Mouse (Mus musculus): ENCODE results near the gene Usp29. TPM values are rescaled to one million over a fixed set of nuclear protein-coding genes. Genes with fewer than 3 reads are reported as not detected.
A peak's percentile ranks its signal among the peaks of the same experiment; 100 is the strongest.

The Usp29 gene
- total RNA-seq (2021): under 1 TPM; 0.10 to 0.11 TPM

DNA sequence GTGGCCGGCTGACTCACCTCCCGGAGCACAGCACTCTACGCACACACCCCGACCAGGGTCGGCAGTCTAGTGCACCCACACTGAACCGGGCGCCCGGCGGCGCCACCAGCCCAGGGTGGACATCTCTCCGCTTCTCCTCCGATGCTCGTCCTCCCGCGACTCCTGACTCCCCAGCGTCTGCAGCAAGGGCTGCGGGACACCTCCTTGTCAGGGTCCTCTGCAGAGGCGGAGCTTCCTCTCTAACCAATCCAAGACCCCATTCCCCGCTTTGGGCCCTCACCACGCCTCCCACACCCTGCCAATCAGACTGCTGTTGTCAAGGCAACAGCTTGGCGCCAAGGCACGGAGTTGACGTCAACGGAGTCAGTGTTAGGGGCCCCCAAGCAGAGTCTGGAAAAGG lies at the start of gene Usp29, which contains the start of gene Peg3:
Gene Usp29 (plus strand): TSS at position 338 of the 400 bp plus-strand sequence.
Gene Peg3 (minus strand): TSS at position 191 of the 400 bp plus-strand sequence.
- intact Hi-C loops (cut with DNase I): loop anchor here (5.0 kb wide), 1 partner anchor 192 kb away; no protein-coding TSS in a partner anchor
- peak; percentile 78 for DNase-seq (ENCODE audit: low spot score)

DNA sequence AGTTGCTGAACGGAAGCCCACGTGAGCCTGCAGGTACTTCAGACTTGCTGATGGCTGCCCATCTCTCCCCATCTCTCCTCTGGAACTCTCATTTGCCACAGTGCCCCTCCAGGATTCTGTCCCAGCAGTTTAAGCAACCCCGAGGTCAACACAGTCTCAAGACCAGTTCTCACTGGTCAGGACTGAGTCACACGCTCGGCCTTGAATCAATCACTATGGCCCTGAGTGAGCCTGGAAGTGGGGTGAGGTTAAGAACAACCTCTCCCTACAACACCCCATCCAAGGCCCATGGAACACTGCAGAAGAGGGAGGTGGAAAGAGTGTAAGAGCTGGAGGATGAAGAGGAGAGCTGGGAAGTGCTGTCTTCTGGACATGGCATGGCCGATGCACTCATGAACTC lies 44.9 kb upstream of the Usp29 start:
- no peak for DNase-seq (ENCODE audit: low spot score)

DNA sequence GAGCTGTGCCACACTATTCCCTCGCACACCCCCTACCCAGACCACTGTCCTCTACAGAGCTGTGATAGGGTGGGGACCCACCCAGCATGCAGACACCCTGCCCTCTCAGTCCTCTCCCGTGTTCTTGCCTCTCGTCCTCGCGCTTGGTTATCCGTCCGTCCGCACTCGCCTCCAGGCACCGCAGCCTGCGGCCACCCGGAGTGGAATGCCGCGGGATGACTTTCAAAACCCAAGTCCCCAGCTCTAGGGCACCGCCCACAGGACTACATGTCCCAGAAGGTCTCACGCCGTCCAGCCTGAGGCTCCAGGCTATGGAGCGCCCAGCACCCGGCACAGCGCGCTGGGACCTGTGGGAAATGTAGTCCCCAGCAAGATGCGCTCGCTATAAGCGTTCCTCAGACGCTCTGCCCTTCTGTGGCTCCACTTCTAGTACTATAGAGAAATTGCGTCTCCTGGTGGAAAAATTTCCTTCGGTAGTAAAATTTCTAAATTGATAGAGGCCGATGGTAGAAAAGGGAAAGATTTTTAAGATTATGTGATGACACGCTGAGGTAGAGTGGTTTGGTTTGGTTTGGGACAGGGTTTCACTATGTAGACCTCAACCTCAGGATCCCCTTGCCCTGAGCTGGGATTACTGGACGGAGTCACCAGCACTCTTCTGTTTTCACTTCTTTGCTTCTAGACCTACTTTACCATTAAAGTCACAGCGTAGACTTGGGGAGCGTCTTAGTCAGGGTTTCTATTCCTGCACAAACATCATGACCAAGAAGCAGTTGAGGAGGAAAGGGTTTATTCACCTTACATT lies 33.9 kb upstream of the Usp29 start, which contains the start of gene Zim1:
Gene Zim1 (minus strand): TSS at position 210 of the 805 bp plus-strand sequence.
- intact Hi-C loops (cut with DNase I): no loop called here
- peak; percentile 61 for DNase-seq (ENCODE audit: low spot score)

More for the DNA sequence above, 44.9 kb upstream of the Usp29 start:
- intact Hi-C loops (cut with DNase I): no loop called here

DNA sequence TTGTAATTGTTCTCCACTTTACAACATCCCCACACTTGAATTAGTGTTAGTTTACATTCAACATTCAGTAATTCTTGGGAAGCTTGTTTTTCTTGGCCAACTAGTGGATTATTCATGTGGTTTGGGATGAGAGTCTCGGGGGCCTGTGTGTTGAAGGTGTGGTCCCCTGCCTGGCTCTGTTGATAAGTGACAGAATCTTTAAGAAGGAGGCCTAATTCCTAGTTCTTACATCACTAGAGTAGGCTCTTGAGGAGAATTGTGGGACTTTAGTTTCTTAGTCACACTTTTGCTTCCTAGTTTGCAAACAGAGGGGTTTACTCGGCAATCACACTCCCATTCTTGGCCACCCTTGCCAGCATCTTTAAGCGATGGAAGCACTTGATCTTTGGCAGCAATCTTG lies 31.1 kb upstream of the Usp29 start:
- intact Hi-C loops (cut with DNase I): no loop called here

DNA sequence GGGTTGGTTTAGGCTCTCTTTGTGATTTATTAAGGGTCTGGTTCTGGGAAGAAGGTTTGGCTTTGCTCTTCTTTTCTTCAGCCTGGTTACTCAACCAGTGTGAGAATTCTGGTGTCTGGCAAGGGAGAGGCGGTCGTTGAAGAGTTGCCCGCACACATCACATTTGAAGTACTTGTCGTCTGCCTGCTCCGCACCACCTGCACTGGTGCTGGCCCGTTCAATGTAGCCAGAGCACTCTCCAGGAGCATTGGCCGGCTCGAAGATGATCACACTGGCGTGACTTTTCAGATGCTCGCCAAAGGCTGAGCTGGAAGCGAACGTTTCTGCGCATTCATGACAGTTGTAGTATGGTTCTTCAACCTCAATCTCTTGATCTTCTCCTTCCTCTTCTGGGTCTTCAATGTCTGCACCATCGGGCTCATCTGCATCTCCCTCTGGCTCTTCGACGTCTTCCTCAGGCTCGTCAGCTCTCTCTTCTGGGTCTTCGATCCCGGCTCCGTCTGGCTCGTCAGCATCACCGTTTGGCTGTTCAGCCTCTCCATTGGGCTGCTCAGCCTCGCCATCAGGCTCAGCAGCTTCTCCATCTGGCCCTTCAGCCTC lies 22.9 kb upstream of the Usp29 start:
- intact Hi-C loops (cut with DNase I): no loop called here
- no peak for DNase-seq (ENCODE audit: low spot score)

More for the DNA sequence above, 31.1 kb upstream of the Usp29 start:
- DNase-seq (ENCODE audit: low spot score): no peak

DNA sequence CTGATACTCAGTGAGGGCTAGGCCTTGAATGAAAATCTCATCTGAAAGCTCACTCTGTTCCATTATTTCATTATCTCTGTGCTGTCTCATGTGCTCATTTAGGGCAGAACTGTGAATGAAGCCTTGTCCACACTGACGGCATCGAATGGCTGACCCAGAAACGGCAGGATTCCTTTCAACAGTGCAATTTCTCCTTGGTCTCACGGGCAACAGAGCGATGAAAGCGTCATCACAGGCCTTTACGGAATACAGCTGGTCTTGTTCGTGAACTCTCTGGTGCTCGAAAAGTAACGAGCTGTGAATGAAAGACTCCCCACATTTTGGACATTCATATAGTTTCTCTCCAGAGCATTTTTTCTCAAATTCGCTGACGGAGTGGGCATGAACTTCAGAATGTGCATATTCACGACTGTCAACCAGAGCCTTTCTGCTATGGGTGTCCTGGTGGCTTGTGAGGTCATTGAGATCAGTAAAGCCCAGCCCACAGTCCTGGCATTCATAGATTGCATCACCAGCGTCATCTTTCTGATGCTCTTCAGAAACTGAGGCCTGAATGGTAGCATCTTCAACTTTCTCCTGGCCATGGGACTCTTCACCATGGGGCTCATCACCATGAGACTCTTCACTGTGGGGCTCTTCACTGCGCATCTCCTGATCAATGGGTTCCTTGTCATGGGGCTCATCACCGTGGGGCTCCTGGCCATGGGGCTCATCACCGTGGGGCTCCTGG lies 21.8 kb upstream of the Usp29 start:
- intact Hi-C loops (cut with DNase I): no loop called here
- DNase-seq (ENCODE audit: low spot score): no peak

DNA sequence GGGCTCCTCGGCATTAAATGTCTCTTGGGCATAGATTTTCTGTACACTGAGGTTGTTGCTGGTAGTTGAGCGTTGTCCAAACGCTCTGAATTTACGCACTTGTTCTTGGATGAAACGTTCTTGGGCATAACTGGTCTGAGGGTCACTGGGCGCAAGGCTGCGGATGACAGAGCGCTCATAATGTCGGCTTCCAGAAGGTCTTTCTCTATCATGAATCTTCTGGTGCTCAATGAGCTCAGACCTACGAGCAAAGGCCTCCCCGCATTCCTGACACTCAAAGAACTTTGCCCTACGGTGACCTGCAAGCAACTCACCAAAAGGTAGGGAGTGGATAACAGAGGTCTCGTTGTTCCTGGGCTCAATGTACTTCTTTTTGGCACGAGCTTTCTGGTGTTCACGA lies 21.0 kb upstream of the Usp29 start:
- no peak for DNase-seq (ENCODE audit: low spot score)
- intact Hi-C loops (cut with DNase I): no loop called here

DNA sequence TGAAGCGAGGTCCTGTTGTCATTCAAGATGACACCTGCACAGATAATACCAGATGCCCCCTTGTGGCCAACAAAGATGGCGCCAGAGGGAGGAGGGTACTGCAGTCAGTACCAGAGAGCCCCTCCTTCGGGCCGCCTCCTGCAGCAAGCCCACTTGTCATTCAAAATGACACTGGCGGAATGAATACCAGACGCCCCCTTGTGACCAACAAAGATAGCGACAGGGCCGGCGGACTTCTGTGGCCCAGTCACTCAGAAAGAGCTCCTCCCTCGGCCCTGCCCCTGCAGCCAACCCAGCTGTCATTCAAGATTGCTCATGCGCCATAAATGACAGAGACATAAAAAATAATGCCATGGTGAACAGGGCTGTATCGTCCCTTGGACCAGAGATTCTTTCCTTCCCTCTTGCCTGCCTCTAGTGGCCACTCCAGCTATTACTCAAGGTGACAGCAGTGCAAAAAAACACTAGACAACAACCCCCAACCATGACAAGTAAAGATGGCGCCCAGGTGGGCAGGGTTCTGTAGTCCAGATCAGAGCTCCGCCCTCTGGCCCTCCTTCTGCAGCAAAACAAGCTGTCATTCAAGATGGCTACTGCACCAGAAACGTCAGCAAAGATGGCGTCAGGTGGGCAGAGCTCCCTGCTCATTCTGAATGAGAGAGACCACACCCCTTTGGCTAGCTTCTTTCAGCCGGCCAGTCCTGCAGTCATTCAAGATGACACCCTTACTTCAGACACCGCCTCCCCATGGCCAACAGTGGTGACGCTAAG lies 2.8 kb upstream of the Usp29 start:
- DNase-seq (ENCODE audit: low spot score): peak; percentile 80
- intact Hi-C loops (cut with DNase I): loop anchor here (2.0 to 10.0 kb wide), 2 partner anchors 67 to 363 kb away; partner anchors contain the start of gene Zfp78

DNA sequence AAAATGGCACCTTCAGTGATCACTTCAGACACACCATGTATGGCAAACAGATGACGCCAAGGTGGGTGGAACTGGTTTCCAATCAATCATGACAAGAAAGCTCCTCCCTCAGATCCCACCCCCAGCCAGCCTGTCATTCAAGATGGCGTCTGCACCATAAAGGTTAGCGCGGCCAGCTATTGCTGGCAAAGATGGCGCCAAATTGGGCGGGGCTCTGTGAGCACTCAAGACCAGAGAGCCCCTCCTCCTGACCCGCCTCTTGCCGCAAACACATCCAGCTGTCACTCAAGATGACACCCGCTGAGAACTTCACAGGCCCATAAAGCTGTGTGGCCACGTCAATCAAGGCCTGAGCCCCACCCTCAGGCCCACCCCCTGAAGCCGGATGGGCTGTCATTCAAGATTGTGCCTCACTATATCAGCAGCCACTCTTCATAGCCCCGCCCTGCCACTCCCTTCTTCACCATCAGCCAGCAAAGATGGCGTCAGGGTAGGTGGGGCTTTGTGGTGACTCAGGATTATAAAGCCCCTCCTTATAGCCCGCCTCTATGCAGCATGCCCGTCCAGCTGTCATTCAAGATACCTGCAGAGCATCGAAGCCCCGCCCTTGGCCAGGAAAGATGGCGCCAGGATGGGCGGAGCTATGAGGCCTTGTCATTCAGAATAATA lies 2.0 kb upstream of the Usp29 start:
- DNase-seq (ENCODE audit: low spot score): peak; percentile 91
- intact Hi-C loops (cut with DNase I): loop anchor here (10.0 kb wide), 1 partner anchor 364 kb away; the partner anchor contains the start of gene Zfp78

DNA sequence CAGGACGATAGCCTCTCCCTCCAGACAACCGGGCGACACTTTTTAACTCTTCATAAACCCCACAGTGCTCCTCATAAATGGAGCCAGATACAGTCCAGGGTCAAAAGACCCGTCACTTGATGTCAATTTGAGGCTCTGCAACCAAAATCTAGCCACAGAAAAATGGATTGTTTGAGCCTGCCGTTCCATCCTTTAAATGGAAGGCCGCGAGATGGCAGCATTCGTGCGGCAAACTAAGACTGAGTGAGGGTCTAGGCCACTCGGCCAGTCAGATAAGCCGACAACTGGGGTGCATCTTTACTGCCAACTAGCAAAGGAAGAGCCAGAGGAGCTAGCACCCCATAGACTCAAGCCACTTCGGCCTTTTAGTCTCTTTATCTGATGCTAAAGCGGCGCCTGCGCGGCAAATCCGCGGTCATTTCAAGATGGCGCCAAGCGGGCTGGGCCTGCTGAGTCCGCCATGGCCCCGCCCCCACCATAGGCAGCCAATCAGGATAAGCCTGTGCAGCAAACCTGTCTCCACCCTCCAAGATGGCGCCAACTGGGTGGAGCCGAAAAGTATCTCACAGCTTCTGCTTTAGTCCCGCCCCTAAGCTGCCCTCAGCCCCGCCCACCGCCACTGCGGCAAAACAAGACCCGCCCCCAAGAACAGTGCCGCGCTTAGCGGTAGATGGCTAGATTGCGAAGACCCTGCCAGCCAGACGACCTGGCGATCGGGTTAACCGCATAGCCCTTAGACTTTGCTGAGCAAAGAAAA lies 1.1 kb upstream of the Usp29 start:
- intact Hi-C loops (cut with DNase I): loop anchor here (10.0 kb wide), 1 partner anchor 364 kb away; the partner anchor contains the start of gene Zfp78
- peak; percentile 92 for DNase-seq (ENCODE audit: low spot score)

DNA sequence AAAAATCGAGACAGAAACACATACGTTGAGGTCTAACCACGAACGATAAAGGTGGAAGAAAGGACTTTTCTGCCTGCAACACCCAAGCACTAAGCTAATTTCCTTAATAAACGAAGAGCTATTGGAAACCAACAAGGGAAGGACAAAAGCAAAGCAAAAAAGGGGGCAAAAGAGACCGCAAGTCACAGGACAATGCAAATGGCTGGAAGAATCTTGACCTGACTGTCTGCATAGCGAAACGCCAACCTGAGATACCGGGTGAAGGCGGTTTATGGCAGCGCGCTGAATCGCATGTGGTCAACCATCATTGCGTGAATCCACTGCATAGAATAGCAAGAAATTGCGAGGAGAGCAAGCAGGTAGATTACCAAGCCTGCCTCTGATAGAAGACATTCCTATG lies 423 bp downstream of the Usp29 start:
- no peak for DNase-seq (ENCODE audit: low spot score)
- intact Hi-C loops (cut with DNase I): loop anchor here (5.0 kb wide), 1 partner anchor 192 kb away; no protein-coding TSS in a partner anchor

DNA sequence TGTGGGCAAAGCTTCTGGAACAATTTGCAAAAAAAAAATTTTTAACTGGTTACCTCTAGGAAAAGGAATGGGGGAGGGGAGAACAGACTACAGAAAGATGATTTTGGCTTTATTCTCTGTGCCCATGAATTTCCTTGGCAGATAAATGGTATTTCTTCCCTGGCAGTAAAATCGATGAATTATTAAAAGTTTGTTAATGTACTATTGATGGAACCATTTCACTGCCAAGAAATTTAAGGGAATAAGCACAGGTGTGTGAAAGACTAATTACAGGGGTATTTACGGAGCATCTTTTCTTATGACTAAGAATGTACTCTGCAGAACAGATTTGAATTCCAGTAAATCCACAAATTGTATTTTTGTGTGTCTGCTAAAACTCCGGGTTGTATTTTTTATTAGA lies 995 bp downstream of the Usp29 start:
- intact Hi-C loops (cut with DNase I): loop anchor here (5.0 kb wide), 1 partner anchor 191 kb away; no protein-coding TSS in a partner anchor
- DNase-seq (ENCODE audit: low spot score): no peak

DNA sequence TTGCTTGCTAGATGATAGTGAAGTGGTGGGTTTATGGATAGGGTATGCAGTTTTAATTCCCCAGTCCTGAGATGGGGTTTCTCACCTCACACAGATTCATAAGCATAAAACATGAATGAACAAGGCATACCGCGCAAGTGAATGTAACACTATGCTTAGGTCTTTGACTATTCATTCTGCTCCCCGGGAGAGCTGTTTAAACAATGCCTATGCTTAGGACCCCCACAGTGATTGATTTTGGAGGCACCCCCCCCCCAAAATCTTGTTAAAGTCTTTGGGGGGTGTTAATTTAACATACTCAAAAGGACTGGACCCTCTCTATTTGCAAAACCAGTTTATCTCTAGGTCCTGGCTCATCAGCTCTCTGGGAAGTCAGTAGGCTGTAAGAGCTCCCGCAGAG lies 1.6 kb downstream of the Usp29 start:
- intact Hi-C loops (cut with DNase I): loop anchor here (5.0 kb wide), 1 partner anchor 190 kb away; no protein-coding TSS in a partner anchor
- no peak for DNase-seq (ENCODE audit: low spot score)

DNA sequence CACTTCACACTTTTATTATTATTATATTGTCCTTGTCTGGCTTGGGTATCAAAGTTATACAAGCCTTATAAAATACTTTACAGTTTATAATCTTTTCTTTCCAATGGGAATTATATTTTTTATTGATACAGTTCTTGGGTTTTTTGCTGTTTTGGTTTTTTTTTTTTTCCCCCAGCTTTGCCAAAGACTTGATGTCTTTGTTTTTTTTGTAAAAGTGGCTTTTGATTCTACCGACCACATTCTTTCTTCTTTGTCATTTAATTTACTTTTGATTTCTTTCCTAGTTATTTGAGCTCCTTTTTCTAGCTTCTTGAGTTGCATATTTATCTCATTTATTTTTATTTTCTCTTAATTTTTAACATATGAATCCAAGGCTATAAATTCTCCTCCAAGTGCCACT lies 5.7 kb downstream of the Usp29 start:
- DNase-seq (ENCODE audit: low spot score): no peak
- intact Hi-C loops (cut with DNase I): no loop called here

DNA sequence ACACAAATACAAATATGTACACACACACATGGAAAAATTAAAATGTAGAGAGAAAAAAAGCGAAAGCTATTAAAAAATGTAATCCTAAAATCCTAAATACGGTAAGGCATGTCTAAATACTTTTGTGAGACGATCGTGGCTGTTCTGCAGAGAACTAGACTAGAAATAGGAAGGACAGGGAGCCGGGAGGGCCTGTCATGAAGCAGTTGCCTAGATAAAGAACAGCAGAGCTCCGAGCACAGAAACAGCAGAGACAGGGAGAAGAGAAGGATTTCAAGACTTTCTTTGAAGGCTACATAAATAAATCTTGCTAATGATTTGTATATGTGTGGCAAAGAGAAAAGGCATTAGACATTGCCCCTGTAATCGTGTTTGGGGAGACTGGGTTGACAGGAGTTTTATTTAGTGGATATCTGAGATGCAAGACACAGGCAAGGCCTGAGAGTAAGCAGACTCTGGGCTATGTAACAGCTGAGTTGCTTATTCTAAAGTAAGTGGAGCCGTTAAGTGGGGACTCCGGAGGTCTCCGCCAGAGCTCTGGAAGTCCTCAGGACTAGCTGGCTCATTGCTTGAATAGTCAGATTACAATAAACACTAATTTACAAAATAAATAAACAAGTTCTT lies 14.0 kb downstream of the Usp29 start:
- DNase-seq (ENCODE audit: low spot score): no peak
- intact Hi-C loops (cut with DNase I): no loop called here

DNA sequence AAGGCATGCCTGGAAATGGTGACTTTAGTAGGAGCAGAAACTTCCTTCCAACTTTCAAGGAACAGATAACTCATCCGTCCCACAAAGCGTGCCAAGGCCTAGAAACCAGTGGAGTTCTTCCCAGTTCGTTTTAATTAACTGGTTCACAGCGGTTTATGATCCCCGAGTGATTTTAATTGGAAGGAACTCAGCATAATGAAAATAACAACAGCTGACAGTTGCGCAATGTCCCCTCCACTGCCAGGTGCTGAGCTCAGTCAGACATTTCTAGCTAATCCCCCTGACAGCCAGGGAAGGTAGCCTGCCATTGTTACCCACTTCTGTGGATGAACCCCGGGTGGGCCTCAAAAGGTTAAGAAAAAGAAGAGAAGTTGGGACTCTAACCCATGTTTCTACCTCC lies 18.8 kb downstream of the Usp29 start:
- DNase-seq (ENCODE audit: low spot score): peak; percentile 11
- intact Hi-C loops (cut with DNase I): no loop called here

DNA sequence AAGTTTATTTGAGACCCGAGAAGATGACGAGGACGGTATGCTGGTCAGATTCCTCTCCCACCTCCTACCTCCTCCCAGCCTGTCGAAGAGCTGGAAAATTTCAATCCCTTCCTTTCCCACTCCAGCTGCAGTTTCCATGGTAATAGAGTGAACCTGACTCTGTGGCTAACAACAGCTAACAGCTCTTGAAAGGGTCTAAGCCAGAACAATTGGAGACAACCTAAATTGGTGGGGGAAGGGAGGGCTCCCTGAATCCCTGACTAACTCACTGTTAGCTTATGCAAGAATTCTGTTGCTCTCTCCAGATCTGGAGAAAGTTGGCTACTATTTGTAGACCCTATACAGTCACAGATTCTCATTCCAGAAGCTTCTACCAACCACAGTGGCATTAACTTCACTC lies 23.1 kb downstream of the Usp29 start:
- intact Hi-C loops (cut with DNase I): no loop called here
- DNase-seq (ENCODE audit: low spot score): no peak

DNA sequence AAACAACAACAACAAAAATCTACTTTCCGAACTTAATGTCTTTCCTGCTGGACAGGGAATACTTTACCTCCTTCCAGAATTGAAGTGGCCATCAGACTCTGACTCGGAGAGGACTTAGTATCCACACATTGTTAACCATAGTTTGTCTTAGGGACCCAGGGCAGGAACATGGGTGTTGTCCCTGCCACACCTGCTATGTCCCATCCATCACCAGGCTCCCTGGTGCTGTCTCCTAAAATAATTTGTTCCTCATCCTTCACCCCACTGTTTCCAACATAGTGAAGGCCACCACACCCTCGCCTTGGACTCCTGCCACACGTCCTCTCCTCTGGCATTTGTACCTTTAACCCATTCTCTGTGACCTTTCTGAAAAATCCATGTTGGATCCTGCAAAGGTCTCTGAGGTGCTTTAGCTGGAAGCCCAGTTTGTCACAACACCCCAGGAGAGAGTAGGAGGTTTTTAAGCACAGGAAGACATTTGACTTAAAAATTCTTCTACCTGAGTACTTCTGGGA lies 26.5 kb downstream of the Usp29 start:
- intact Hi-C loops (cut with DNase I): no loop called here
- no peak for DNase-seq (ENCODE audit: low spot score)
